Mouse (Mus musculus): ENCODE data around the gene Gtpbp1. TPM values are rescaled to one million over a fixed set of nuclear protein-coding genes. Genes with fewer than 3 reads are reported as not detected.

The Gtpbp1 gene
- polyA plus RNA-seq, 1 experiment from 2014 or later = 53.9 TPM

DNA sequence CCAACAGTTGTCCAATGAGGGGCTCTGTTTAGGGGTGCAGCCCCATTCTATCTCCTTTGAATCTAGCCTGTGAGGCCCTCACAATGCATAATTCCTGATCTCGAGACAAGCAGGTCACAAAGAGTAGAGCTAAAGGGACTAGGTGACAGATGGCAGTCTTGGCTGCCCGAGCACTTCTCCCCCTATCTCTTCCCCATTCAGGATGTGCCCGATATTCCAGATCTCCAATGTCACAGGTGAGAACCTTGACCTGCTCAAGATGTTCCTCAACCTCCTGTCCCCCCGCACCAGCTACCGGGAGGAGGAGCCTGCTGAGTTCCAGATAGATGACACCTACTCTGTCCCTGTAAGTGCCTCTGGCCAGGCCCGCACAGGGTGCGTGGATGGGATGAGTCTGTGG is 25.0 kb downstream of the Gtpbp1 start:
- Histone ChIP-seq H3K36me3 (peaks cover 100% of the 10 kb centered on the region), H3K4me1 (no peaks in the 10 kb centered on the region), H3K27ac (no peak overlapping the region), H3K9me3 (replicated peaks) (no peaks in the 10 kb centered on the region), H3K27me3 (ENCODE audit: low read depth, poor library complexity, severe bottlenecking) (no peaks in the 10 kb centered on the region), H3K4me3 (no peak overlapping the region)
- DNase-seq (ENCODE audit: low spot score) = no peak
- 91% methylated on average over 7 of the region's 7 CpGs for WGBS

DNA sequence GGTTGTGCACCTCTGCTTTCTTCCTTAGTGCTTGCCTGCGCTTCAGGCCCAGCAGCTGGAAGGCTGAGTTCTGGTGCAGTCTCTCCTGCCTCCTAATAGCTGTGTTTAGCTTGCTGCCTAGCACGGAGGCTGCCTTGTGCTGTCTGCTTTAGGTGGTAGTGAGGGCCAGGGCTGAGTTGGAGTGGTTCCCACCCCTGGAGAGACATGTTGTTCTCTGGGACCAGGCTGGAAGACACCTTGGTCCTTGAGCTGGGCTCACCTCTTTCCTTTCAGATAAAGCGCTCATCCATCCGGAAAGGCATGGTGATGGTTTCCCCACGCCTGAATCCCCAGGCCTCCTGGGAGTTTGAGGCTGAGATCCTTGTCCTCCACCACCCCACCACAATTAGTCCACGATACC is 26.1 kb downstream of the Gtpbp1 start:
- peaks cover 7% of the 10 kb centered on the region for H3K4me1 ChIP-seq
- 95% methylated on average over 6 of the region's 6 CpGs for WGBS
- no peaks in the 10 kb centered on the region for H3K9me3 ChIP-seq (replicated peaks)
- H3K27ac ChIP-seq = no peak overlapping the region
- H3K36me3 ChIP-seq = peaks cover 98% of the 10 kb centered on the region
- no peak for DNase-seq (ENCODE audit: low spot score)
- no peaks in the 10 kb centered on the region for H3K27me3 ChIP-seq (ENCODE audit: low read depth, poor library complexity, severe bottlenecking)
- H3K4me3 ChIP-seq = no peak overlapping the region

DNA sequence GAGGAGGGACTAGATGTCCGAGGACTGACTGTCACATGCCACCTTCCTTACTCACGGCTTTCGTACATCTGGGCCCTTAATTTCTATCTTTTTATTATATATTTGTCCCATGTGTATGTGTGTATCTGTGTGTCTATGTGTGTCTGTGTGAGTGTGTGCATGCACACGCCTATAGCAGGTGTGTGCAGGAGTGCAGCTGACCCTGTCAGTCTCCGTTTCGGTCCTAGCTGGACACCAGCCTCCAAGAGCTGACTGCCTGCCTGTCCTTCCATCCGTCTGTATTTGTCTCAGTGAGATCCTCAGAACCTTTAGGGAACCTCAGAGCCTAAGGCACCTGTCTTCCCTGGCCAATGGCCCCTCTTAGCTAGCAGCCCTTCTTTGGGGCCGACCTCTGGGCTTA is 29.6 kb downstream of the Gtpbp1 start:
- H3K4me1 ChIP-seq = peaks cover 7% of the 10 kb centered on the region
- peaks cover 92% of the 10 kb centered on the region for H3K36me3 ChIP-seq
- no peak for DNase-seq (ENCODE audit: low spot score)
- no peaks in the 10 kb centered on the region for H3K9me3 ChIP-seq (replicated peaks)
- no peaks in the 10 kb centered on the region for H3K27me3 ChIP-seq (ENCODE audit: low read depth, poor library complexity, severe bottlenecking)
- no peak overlapping the region for H3K27ac ChIP-seq
- no peak overlapping the region for H3K4me3 ChIP-seq
- 89% methylated on average over 8 of the region's 8 CpGs for WGBS

DNA sequence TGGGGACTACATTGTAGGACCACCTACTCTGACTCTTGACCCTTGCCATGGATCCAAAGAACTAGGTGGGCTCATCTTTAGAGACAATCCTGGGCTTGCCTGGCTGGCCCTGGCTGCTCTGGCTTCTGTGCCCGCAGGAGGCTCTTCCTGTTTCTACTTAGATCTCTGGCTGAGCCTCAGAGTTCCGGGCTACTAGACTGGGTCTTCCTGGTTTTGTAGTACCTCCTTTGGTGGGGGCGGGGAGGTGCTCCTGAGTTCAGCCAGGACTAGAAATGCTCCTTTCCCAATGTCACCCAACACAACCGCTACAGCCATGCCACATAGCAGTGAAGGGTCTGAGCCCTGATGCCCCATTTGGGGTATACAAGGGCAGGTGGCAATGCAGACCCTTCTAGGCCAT is 30.2 kb downstream of the Gtpbp1 start:
- Histone ChIP-seq H3K9me3 (replicated peaks) (no peaks in the 10 kb centered on the region), H3K36me3 (peaks cover 92% of the 10 kb centered on the region), H3K27ac (0 out of 2 replicates have a peak overlapping the region, but pooled peaks have one; percentile 46), H3K4me1 (peaks cover 7% of the 10 kb centered on the region), H3K27me3 (ENCODE audit: low read depth, poor library complexity, severe bottlenecking) (no peaks in the 10 kb centered on the region), H3K4me3 (no peak overlapping the region)
- DNase-seq (ENCODE audit: low spot score) = no peak
- WGBS = 82% methylated on average over 4 of the region's 4 CpGs

DNA sequence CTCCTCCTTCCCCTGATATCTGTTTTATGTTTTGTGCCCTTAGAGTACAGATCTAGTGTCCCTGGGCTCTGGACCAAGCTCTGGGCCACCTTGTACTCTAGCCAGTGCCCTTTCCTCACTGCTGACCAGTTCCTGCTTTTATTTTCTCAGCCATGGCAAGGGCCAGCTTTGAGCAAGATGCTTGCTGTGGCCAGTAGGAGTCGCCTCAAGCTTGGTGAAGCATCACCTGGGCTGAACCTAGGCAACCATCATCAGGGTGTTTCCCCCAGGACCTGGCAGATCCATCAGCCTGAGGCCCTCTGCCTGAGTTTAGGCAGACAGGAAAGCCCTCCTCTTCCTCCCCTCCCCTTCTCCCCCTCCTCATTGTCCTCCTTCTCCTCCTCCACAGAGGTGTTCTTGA is 32.8 kb downstream of the Gtpbp1 start:
- H3K36me3 ChIP-seq = peaks cover 92% of the 10 kb centered on the region
- H3K9me3 ChIP-seq (replicated peaks) = no peaks in the 10 kb centered on the region
- H3K27me3 ChIP-seq (ENCODE audit: low read depth, poor library complexity, severe bottlenecking) = no peaks in the 10 kb centered on the region
- WGBS = 56% methylated on average over 1 of the region's 1 CpGs
- H3K4me3 ChIP-seq = no peak overlapping the region
- no peak for DNase-seq (ENCODE audit: low spot score)
- H3K4me1 ChIP-seq = peaks cover 7% of the 10 kb centered on the region
- no peak overlapping the region for H3K27ac ChIP-seq

DNA sequence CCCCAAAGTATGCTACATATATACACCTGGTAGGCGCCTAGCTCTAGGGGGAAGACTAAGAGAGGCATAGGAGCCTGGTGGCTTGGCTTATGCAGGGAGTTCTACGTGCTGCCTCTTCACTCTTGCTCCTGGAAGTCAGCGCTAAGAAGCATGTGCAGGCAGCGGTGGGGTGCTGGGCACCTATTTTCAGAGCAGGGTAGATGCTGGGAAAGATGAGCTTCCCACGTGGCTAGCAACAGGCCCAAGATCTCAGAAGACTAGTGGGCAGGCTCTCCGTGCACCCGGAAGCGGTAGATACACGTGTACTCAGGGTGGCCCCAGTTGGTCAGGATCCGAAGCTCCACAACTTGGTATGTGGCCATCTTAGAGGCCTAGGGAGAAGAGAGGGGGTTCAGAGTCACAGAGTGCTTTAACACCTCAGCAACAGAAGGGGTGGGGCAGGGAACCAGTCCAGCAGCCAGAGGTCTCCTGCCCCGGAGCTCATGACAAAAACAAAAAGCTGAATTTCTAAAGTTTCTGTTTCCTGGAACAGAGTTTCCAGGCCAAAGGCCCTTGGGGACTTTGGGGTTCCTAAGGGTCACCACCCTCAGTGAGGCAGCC is 34.6 kb downstream of the Gtpbp1 start:
- DNase-seq (ENCODE audit: low spot score) = no peak
- Histone ChIP-seq H3K36me3 (peaks cover 90% of the 10 kb centered on the region), H3K27me3 (ENCODE audit: low read depth, poor library complexity, severe bottlenecking) (no peaks in the 10 kb centered on the region), H3K4me3 (no peak overlapping the region), H3K27ac (no peak overlapping the region), H3K9me3 (replicated peaks) (no peaks in the 10 kb centered on the region), H3K4me1 (peaks cover 7% of the 10 kb centered on the region)
- 94% methylated on average over 11 of the region's 11 CpGs for WGBS

DNA sequence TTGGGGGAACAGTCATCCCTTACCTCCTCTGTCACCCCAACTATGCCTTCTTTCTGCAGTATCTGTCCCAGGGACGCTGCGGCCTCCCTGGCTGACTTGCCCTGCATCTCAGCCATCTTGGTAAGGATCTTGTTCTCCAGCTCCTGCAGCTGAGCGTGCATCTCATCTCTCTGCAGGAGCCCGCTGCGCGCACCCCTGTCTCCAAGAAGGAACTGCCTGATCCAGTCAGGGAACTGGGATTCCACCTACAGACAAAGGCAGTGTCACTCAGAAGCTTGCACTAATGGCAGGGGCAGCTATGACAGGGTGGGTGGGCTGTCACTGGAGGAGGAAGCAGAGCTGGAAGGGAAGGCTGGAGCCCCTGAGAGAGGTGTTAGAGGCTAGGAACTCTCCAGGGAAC is 37.2 kb downstream of the Gtpbp1 start:
- 92% methylated on average over 6 of the region's 6 CpGs for WGBS
- Histone ChIP-seq H3K27ac (no peak overlapping the region), H3K36me3 (peaks cover 93% of the 10 kb centered on the region), H3K4me1 (no peaks in the 10 kb centered on the region), H3K9me3 (replicated peaks) (no peaks in the 10 kb centered on the region), H3K27me3 (ENCODE audit: low read depth, poor library complexity, severe bottlenecking) (no peaks in the 10 kb centered on the region), H3K4me3 (no peak overlapping the region)
- DNase-seq (ENCODE audit: low spot score) = no peak

DNA sequence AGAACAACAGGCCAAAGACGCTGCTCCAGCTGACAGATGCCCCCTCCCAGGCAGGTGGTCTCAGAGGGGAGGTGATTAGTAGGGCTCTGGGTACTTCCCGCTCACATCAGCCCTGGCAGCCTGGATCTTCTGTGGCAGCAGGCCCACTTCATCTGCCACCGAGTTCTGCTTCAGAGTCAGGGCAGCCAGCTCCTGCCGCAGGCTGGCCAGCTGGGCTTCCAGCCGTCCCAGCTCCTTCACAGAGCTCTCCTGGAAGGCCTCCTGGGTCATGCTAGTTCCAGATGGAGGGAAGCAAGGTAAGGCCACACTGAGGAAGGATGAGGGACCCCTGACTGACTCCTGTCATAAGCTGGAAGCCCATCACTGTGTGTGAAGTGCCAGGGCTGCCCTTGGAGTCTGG is 37.7 kb downstream of the Gtpbp1 start:
- 85% methylated on average over 5 of the region's 5 CpGs for WGBS
- peaks cover 94% of the 10 kb centered on the region for H3K36me3 ChIP-seq

DNA sequence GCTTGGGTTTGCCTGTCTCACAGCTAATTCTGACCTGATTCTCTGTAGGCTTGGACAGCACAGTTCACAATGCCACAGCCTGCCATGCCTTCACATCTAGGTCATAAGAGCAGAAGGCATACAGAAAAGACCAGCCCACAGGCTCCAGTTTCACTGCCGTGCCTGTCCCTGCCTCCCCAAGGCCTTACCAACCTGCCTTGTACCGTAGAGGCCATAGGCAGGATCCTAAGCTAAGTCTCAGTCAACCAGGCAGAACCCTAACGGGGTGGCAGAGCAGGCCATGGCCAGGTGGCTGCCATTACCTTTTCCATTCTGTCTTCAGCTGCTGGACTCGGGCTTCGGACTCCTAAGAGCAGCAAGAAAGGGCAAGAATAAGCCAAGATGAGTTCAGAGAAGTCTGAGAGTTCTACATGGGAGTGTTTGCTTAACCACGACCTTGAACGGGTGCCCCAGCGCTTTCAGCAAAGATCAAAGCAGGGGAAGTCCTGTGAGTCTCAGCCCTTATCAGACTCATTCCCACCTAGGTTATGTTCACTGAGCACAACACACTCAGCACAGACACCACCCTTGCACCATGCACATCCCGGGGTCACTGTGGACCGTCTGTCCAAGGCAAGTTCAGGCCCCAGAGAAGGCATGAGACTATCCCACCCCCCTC is 38.2 kb downstream of the Gtpbp1 start:
- 93% methylated on average over 10 of the region's 10 CpGs for WGBS
- DNase-seq (ENCODE audit: low spot score) = no peak
- no peaks in the 10 kb centered on the region for H3K9me3 ChIP-seq (replicated peaks)
- H3K4me1 ChIP-seq = no peaks in the 10 kb centered on the region
- no peaks in the 10 kb centered on the region for H3K27me3 ChIP-seq (ENCODE audit: low read depth, poor library complexity, severe bottlenecking)
- H3K36me3 ChIP-seq = peaks cover 94% of the 10 kb centered on the region
- no peak overlapping the region for H3K4me3 ChIP-seq
- no peak overlapping the region for H3K27ac ChIP-seq

More for the DNA sequence above, 37.7 kb downstream of the Gtpbp1 start:
- no peak for DNase-seq (ENCODE audit: low spot score)
- no peaks in the 10 kb centered on the region for H3K27me3 ChIP-seq (ENCODE audit: low read depth, poor library complexity, severe bottlenecking)
- H3K9me3 ChIP-seq (replicated peaks) = no peaks in the 10 kb centered on the region
- no peak overlapping the region for H3K27ac ChIP-seq
- no peak overlapping the region for H3K4me3 ChIP-seq
- no peaks in the 10 kb centered on the region for H3K4me1 ChIP-seq

DNA sequence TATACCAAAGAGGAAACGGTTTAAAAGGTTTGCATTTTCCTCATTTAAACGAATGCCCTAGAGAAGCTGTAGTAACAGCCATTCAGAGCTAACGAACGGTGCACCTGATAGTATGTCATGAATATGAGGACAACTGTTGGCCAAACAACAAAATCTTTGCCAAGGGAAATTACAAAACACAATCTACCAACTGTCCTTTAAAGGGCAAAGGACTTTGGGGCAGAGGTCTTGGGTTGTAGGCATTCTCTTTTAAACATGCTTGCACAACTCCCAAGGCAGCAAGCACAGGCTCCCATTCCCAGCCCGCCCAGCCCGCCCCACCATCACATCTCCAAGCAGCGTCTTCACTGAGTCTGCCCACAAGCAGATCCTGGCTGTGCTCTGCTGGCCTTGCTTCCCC is 40.9 kb downstream of the Gtpbp1 start:
- no peak overlapping the region for H3K4me3 ChIP-seq
- 89% methylated on average over 7 of the region's 7 CpGs for WGBS
- H3K4me1 ChIP-seq = no peaks in the 10 kb centered on the region
- no peak for DNase-seq (ENCODE audit: low spot score)
- no peaks in the 10 kb centered on the region for H3K27me3 ChIP-seq (ENCODE audit: low read depth, poor library complexity, severe bottlenecking)
- no peak overlapping the region for H3K27ac ChIP-seq
- H3K9me3 ChIP-seq (replicated peaks) = no peaks in the 10 kb centered on the region
- H3K36me3 ChIP-seq = peaks cover 92% of the 10 kb centered on the region

DNA sequence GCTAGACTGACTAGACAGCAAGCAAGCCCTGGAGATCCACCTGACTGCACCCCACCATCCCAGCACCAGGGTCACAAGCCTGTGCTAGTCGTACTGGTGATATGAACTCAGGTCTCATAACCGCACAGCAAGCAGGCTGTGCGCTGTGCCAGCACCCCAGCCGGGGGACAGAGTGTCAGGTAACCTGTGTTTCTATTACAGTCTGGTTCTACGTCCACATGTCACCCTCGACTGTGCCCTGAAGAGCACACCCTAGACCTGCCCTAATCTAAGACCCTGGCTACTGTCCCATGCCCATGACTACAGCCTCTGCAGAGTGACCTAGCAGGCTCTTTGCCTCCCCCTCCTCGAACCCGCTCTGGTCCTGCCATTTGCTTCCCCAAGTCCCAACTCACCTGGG is 42.5 kb downstream of the Gtpbp1 start:
- Histone ChIP-seq H3K9me3 (replicated peaks) (no peaks in the 10 kb centered on the region), H3K27ac (no peak overlapping the region), H3K36me3 (peaks cover 92% of the 10 kb centered on the region), H3K4me3 (no peak overlapping the region), H3K27me3 (ENCODE audit: low read depth, poor library complexity, severe bottlenecking) (no peaks in the 10 kb centered on the region), H3K4me1 (no peaks in the 10 kb centered on the region)
- WGBS = 94% methylated on average over 8 of the region's 8 CpGs
- DNase-seq (ENCODE audit: low spot score) = no peak

DNA sequence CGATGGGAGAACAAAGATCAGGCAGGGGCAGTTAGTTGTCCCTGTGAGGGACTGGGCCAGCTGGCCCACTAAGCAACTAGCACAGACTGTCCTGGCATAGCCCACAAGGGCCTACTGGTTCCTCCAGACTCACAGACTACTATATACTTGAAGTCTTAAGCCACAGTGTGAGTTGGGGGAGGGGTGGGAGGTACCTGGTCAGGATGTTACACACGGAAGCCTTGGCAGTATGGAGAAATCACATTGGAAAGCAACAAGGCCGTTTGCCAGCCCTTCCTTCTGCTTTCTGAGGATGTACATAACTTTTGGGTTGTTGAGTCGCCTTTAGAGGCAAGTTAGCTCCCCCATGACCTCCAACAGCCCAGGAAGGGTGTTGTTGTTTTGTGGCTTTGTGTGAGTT is 43.0 kb downstream of the Gtpbp1 start:
- Histone ChIP-seq H3K4me1 (no peaks in the 10 kb centered on the region), H3K36me3 (peaks cover 92% of the 10 kb centered on the region), H3K9me3 (replicated peaks) (no peaks in the 10 kb centered on the region), H3K27me3 (ENCODE audit: low read depth, poor library complexity, severe bottlenecking) (no peaks in the 10 kb centered on the region), H3K4me3 (no peak overlapping the region), H3K27ac (no peak overlapping the region)
- WGBS = 75% methylated on average over 4 of the region's 4 CpGs
- no peak for DNase-seq (ENCODE audit: low spot score)

DNA sequence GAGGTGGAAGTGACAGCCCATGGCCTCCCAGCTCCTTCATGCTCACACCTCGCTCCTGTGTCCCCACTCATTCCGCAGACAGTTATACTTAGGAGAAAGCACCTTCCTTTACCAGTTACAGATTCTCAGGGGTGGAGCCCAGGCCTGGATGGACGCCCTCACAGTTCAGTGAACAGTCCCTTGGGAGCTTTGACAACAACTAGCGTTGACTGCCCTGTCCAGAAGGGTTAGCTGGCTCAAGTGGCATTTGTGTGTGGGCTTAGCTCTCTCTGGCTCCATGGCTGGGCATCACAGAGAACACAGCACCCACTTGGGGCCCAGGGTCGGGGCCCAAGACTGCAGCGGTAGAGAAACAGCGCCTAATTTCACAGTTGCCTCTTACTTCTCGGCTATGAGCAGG is 43.7 kb downstream of the Gtpbp1 start:
- no peak overlapping the region for H3K4me3 ChIP-seq
- 87% methylated on average over 8 of the region's 8 CpGs for WGBS
- no peak overlapping the region for H3K27ac ChIP-seq
- no peaks in the 10 kb centered on the region for H3K27me3 ChIP-seq (ENCODE audit: low read depth, poor library complexity, severe bottlenecking)
- no peak for DNase-seq (ENCODE audit: low spot score)
- peaks cover 92% of the 10 kb centered on the region for H3K36me3 ChIP-seq
- no peaks in the 10 kb centered on the region for H3K9me3 ChIP-seq (replicated peaks)
- peaks cover 3% of the 10 kb centered on the region for H3K4me1 ChIP-seq

DNA sequence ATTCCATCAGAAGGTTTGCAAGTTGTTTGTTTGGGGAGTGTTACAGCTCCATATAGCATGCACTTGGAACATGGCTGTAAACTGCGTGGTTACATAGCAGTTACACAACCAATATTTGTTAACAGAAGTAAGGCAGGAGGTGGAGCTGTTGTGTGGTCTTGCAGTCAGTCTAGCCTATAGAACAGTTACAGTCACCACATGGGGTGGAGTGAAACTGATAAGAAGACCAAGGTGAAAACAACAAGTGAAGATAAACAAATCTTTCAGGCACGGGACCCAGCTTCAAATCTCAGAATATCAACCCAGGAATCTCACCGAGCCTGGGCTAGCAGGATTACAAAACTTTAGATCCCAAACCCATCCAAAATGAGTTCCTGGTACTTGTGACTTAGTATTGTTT is 50.1 kb downstream of the Gtpbp1 start:
- Histone ChIP-seq H3K27ac (0 out of 2 replicates have a peak overlapping the region, but pooled peaks have one; percentile 94), H3K4me1 (peaks cover 38% of the 10 kb centered on the region), H3K9me3 (replicated peaks) (no peaks in the 10 kb centered on the region), H3K4me3 (peak overlapping the region; percentile 98), H3K27me3 (ENCODE audit: low read depth, poor library complexity, severe bottlenecking) (no peaks in the 10 kb centered on the region), H3K36me3 (peaks cover 44% of the 10 kb centered on the region)
- DNase-seq (ENCODE audit: low spot score) = no peak
- WGBS = 76% methylated on average over 3 of the region's 3 CpGs
